Mouse (Mus musculus) CH12.LX (cell line): ENCODE results near the gene Atxn7. TPM values are rescaled to one million over a fixed set of nuclear protein-coding genes. Genes with fewer than 3 reads are reported as not detected.

Source experiments
- DNase-seq: peaks from one replicate; pipeline ENCODE4 v3.0.0-alpha.2; 2013; ENCODE audit errors: extremely low read depth
- H3K27ac ChIP-seq: 2 replicates; pipeline ENCODE4 v1.5.1; 2012; ENCODE audit warnings: low read depth, mild to moderate bottlenecking, control low read depth, moderate library complexity; ENCODE audit not compliant: insufficient read depth
- H3K27me3 ChIP-seq: replicated peaks from 2 replicates; pipeline ENCODE3; 2012; ENCODE audit warnings: inconsistent platforms
- H3K36me3 ChIP-seq, 2 experiments: replicated peaks in 1 of 2; 2 replicates each; pipeline versions ENCODE3 to v1.6.1; 2012; ENCODE audit warnings: inconsistent platforms in 1 of 2, low read length in 1 of 2, mild to moderate bottlenecking in 1 of 2, mixed read lengths in 1 of 2, moderate library complexity in 1 of 2; ENCODE audit not compliant: control insufficient read depth in 1 of 2, insufficient read depth in 1 of 2
- H3K4me1 ChIP-seq, 2 experiments: 2 replicates each; pipeline ENCODE4 v1.6.1; 2012; ENCODE audit warnings: inconsistent platforms in 1 of 2, moderate library complexity in 1 of 2; ENCODE audit not compliant: insufficient read depth in 2 of 2, control insufficient read depth in 1 of 2
- H3K4me2 ChIP-seq: 2 replicates; pipeline ENCODE4 v1.6.1; 2012; ENCODE audit warnings: low read depth, mild to moderate bottlenecking, control low read depth; ENCODE audit not compliant: poor library complexity, insufficient read depth, severe bottlenecking
- H3K4me3 ChIP-seq, 3 experiments: fragments of 150-350 bp in 1 of 3; sonication (generic) in 1 of 3; replicated peaks in 1 of 3; 2 replicates each; pipeline versions ENCODE3 to v1.5.1; 2011 to 2012; ENCODE audit warnings: low read depth in 2 of 3, low read length in 2 of 3, mild to moderate bottlenecking in 2 of 3, moderate library complexity in 2 of 3, control low read depth in 1 of 3, improper control_type of control experiment in 1 of 3, inconsistent platforms in 1 of 3, mixed read lengths in 1 of 3; ENCODE audit not compliant: poor library complexity in 1 of 3
- H3K79me2 ChIP-seq: replicated peaks from 2 replicates; pipeline ENCODE4 v1.6.1; 2012; ENCODE audit warnings: mild to moderate bottlenecking, moderate library complexity; ENCODE audit not compliant: control insufficient read depth, poor library complexity, insufficient read depth, severe bottlenecking; ENCODE audit errors: extremely low read depth
- H3K9ac ChIP-seq: 2 replicates; pipeline ENCODE4 v1.6.1; 2012; ENCODE audit warnings: low read depth, mild to moderate bottlenecking, control low read depth, moderate library complexity; ENCODE audit not compliant: insufficient read depth
- H3K9me3 ChIP-seq: replicated peaks from 2 replicates; pipeline ENCODE3; 2012; ENCODE audit warnings: low read length, inconsistent platforms, mixed read lengths
- CHD1 ChIP-seq: IDR thresholded peaks from 2 replicates; pipeline ENCODE4 v1.6.1; 2012; ENCODE audit warnings: low read depth, low read length, improper control_type of control experiment, inconsistent platforms
- CHD2 ChIP-seq: IDR thresholded peaks from 2 replicates; pipeline ENCODE4 v1.6.1; 2011; ENCODE audit warnings: low read length, improper control_type of control experiment
- CTCF ChIP-seq, 2 experiments: IDR thresholded peaks in 1 of 2; conservative IDR thresholded peaks in 1 of 2; 2 replicates each; pipeline ENCODE4 v1.5.1; 2011 to 2012; ENCODE audit warnings: low read depth in 2 of 2, low read length in 2 of 2, improper control_type of control experiment in 1 of 2, inconsistent platforms in 1 of 2, mild to moderate bottlenecking in 1 of 2, moderate library complexity in 1 of 2
- ELF1 ChIP-seq: IDR thresholded peaks from 2 replicates; pipeline ENCODE4 v1.6.1; 2014; ENCODE audit warnings: low read depth, mild to moderate bottlenecking, inconsistent platforms, low read length, improper control_type of control experiment
- EP300 ChIP-seq: IDR thresholded peaks from 2 replicates; pipeline ENCODE4 v1.6.1; 2011; ENCODE audit warnings: low read length, improper control_type of control experiment
- KAT2A ChIP-seq: IDR thresholded peaks from 2 replicates; pipeline ENCODE4 v1.6.1; 2012; ENCODE audit warnings: low read length, improper control_type of control experiment, inconsistent platforms; ENCODE audit not compliant: insufficient replicate concordance
- MAX ChIP-seq: IDR thresholded peaks from 2 replicates; pipeline ENCODE4 v1.6.1; 2011; ENCODE audit warnings: low read length, improper control_type of control experiment
- NELFE ChIP-seq: IDR thresholded peaks from 2 replicates; pipeline ENCODE4 v1.6.1; 2011; ENCODE audit warnings: low read depth, low read length, improper control_type of control experiment
- RCOR1 ChIP-seq: conservative IDR thresholded peaks from 2 replicates; pipeline ENCODE4 v1.6.1; 2012; ENCODE audit warnings: low read depth, mild to moderate bottlenecking, inconsistent platforms, low read length, improper control_type of control experiment
- SIN3A ChIP-seq: IDR thresholded peaks from 2 replicates; pipeline ENCODE4 v1.6.1; 2012; ENCODE audit warnings: low read length, improper control_type of control experiment, inconsistent platforms
- UBTF ChIP-seq: IDR thresholded peaks from 2 replicates; pipeline ENCODE4 v1.6.1; 2012; ENCODE audit warnings: low read depth, mild to moderate bottlenecking, inconsistent platforms, low read length, improper control_type of control experiment, moderate library complexity
- USF1 ChIP-seq: IDR thresholded peaks from 2 replicates; pipeline ENCODE4 v1.6.1; 2014; ENCODE audit warnings: low read depth, mild to moderate bottlenecking, inconsistent platforms, low read length, improper control_type of control experiment
- ZKSCAN1 ChIP-seq: IDR thresholded peaks from 2 replicates; pipeline ENCODE4 v1.6.1; 2012; ENCODE audit warnings: low read depth, inconsistent platforms, low read length, improper control_type of control experiment, borderline replicate concordance
- ZMIZ1 ChIP-seq: IDR thresholded peaks from 2 replicates; pipeline ENCODE4 v1.6.1; 2012; ENCODE audit warnings: low read depth, mild to moderate bottlenecking, inconsistent platforms, low read length, improper control_type of control experiment
- dilution Hi-C: fragments of 300-500 bp; cut with MboI; formaldehyde crosslinking; loops from 2 replicates; pipeline ENCODE4 v1.14.3; 2020; ENCODE audit warnings: low sequenced_read_pairs; ENCODE audit not compliant: extremely low pct_unique_long_range_greater_than_20kb, extremely low pct_ligation_motif_present
- in situ Hi-C: fragments of 300-500 bp; cut with MboI; formaldehyde crosslinking; loops from 3 replicates; pipeline ENCODE4 v1.14.3; 2019; ENCODE audit warnings: low sequenced_read_pairs, low pct_ligation_motif_present, low pct_unique_long_range_greater_than_20kb, mixed read lengths
- polyA plus RNA-seq: library from polyadenylated mRNA; unstranded; fragments of >175 nt; gene quantifications from 2 replicates; pipeline ENCODE4 v1.2.1, GENCODE M21; 2012; ENCODE audit warnings: low read depth; ENCODE audit not compliant: insufficient read length
- total RNA-seq, 2 experiments: library from RNA; depleted of rRNA; stranded (reverse); fragments of 300-350 nt in 1 of 2; fragments of >200 nt in 1 of 2; gene quantifications; 2 replicates each; pipeline ENCODE4 v1.2.3; 2012 to 2014

Atxn7 gene
- total and polyA plus RNA-seq, 3 experiments, result 2.1 to 6.6 (median 2.3) TPM

- TF ChIP-seq NELFE (no peak), EP300 (0 out of 2 replicates have a peak, but pooled peaks have one; percentile 14), UBTF (no peak), KAT2A (no peak), ZMIZ1 (no peak), ZKSCAN1 (no peak)
- TF ChIP-seq, all 38 proteins: peak for 1
- dilution Hi-C loops, result no loop called here
These were observed 41.5 kb downstream of the Atxn7 start for GRCm38 (mm10) chr14:14002771-14003170.

GRCm38 (mm10) chr14:14009712-14010111, 48.5 kb downstream of the Atxn7 start:
- dilution Hi-C loops, result no loop called here
- peaks cover 0 to 10% of the 10 kb centered on the region in 2 experiments; a peak in 2 of 4 replicates for H3K4me1 ChIP-seq
- no peak overlapping the region for H3K4me3 ChIP-seq
- no peaks in the 10 kb centered on the region for H3K36me3 ChIP-seq
- no peaks in the 10 kb centered on the region for H3K27me3 ChIP-seq
- H3K9ac ChIP-seq, result no peak overlapping the region
- DNase-seq, result no peak
- in situ Hi-C loops, result no loop called here
- no peaks in the 10 kb centered on the region for H3K9me3 ChIP-seq
- no peak overlapping the region; the same call in 1 of the 2 replicates for H3K4me2 ChIP-seq
- no peak for TF ChIP-seq USF1
- TF ChIP-seq ZMIZ1, result no peak
- no peak for TF ChIP-seq CHD2
- TF ChIP-seq KAT2A, result no peak
- no peak for TF ChIP-seq CTCF (conservative IDR thresholded peaks at IDR 0.05 in 1 of 2, IDR thresholded peaks at IDR 0.05 in 1 of 2; ENCODE audit: low read depth in 2 of 2, low read length in 2 of 2)
- TF ChIP-seq MAX, result no peak
- TF ChIP-seq RCOR1, result no peak
- TF ChIP-seq ZKSCAN1, result no peak
- TF ChIP-seq ELF1, result no peak
- no peak for TF ChIP-seq CHD1
- no peak for TF ChIP-seq SIN3A
- TF ChIP-seq, all 38 proteins: peak for 0
- Histone ChIP-seq H3K27ac (no peak overlapping the region), H3K79me2 (no peaks in the 10 kb centered on the region)

More at GRCm38 (mm10) chr14:14002771-14003170, 41.5 kb downstream of the Atxn7 start:
- H3K79me2 ChIP-seq, result no peaks in the 10 kb centered on the region
- no peak overlapping the region for H3K27ac ChIP-seq
- no peaks in the 10 kb centered on the region for H3K9me3 ChIP-seq
- no peaks in the 10 kb centered on the region for H3K36me3 ChIP-seq
- H3K27me3 ChIP-seq, result no peaks in the 10 kb centered on the region
- no peak overlapping the region for H3K9ac ChIP-seq
- H3K4me1 ChIP-seq, result peaks cover 0 to 4% of the 10 kb centered on the region in 2 experiments; a peak in 1 of 4 replicates
- in situ Hi-C loops, result no loop called here
- DNase-seq, result peak; percentile 18
- no peak overlapping the region for H3K4me2 ChIP-seq
- no peak overlapping the region for H3K4me3 ChIP-seq
